Mouse (Mus musculus): Measurements from ENCODE around the gene Il6st.

The Il6st gene

GRCm38 (mm10) chr13:112483015-112483414 lies 19.1 kb downstream of the Il6st start:
- DNase-seq, result no peak

GRCm38 (mm10) chr13:112486236-112486635 lies 22.4 kb downstream of the Il6st start:
- no peak for DNase-seq

GRCm38 (mm10) chr13:112486676-112487075 lies 22.8 kb downstream of the Il6st start:
- no peak for DNase-seq

- no peak for DNase-seq
These were observed 26.2 kb downstream of the Il6st start for GRCm38 (mm10) chr13:112490036-112490435.

- DNase-seq, result no peak
These were observed 27.9 kb downstream of the Il6st start for GRCm38 (mm10) chr13:112491636-112492284.

GRCm38 (mm10) chr13:112492285-112492678 lies 28.4 kb downstream of the Il6st start:
- no peak for DNase-seq

GRCm38 (mm10) chr13:112494590-112494989 lies 30.7 kb downstream of the Il6st start:
- no peak for DNase-seq

- no peak for DNase-seq
These were observed 36.2 kb downstream of the Il6st start for GRCm38 (mm10) chr13:112500027-112500426.

- DNase-seq, result no peak
These were observed 36.6 kb downstream of the Il6st start for GRCm38 (mm10) chr13:112500466-112500865.

GRCm38 (mm10) chr13:112503846-112504245 lies 40.0 kb downstream of the Il6st start:
- no peak for DNase-seq

- DNase-seq, result no peak
These were observed 41.6 kb downstream of the Il6st start for GRCm38 (mm10) chr13:112505436-112505835.

GRCm38 (mm10) chr13:112506766-112507165 lies 42.9 kb downstream of the Il6st start:
- DNase-seq, result peak in 1 of 2 experiments; percentile 29

GRCm38 (mm10) chr13:112507691-112508090 lies 43.8 kb downstream of the Il6st start:
- no peak for DNase-seq

- no peak for DNase-seq
These were observed 44.6 kb downstream of the Il6st start for GRCm38 (mm10) chr13:112508487-112508886.

- peak; percentile 77 for DNase-seq
These were observed 45.6 kb downstream of the Il6st start for GRCm38 (mm10) chr13:112509465-112509864.

- no peak for DNase-seq
These were observed 46.8 kb downstream of the Il6st start for GRCm38 (mm10) chr13:112510437-112511212.

GRCm38 (mm10) chr13:112511261-112511660 lies 47.4 kb downstream of the Il6st start:
- DNase-seq, result peak; percentile 47 to 59

- no peak for DNase-seq
These were observed 47.9 kb downstream of the Il6st start for GRCm38 (mm10) chr13:112511810-112512209.

GRCm38 (mm10) chr13:112512824-112513223 lies 49.0 kb downstream of the Il6st start:
- no peak for DNase-seq

GRCm38 (mm10) chr13:112514546-112514945 lies 50.7 kb downstream of the Il6st start:
- no peak for DNase-seq

GRCm38 (mm10) chr13:112522261-112522660 lies 58.4 kb downstream of the Il6st start:
- DNase-seq, result no peak

GRCm38 (mm10) chr13:112522896-112523295 lies 59.0 kb downstream of the Il6st start:
- no peak for DNase-seq

- DNase-seq, result no peak
These were observed 59.6 kb downstream of the Il6st start for GRCm38 (mm10) chr13:112523346-112523970.

GRCm38 (mm10) chr13:112527186-112527585 lies 63.3 kb downstream of the Il6st start:
- DNase-seq, result peak in 1 of 2 experiments; percentile 31
